In genomic region chr5:144222811-144223502, GRCm38 (mm10) we compare ENCODE assay signal across 7 mouse cellular contexts. TPM values are rescaled to one million over a fixed set of nuclear protein-coding genes. Genes with fewer than 3 reads are reported as not detected.
DNase-seq lines count a peak whose midpoint lies in the region; TF ChIP-seq lines count a peak whose summit lies in the region.

No protein-coding gene starts in this region.

- TF ChIP-seq RAD21 in MEL (IDR thresholded peaks at IDR 0.05; ENCODE audit: low read depth, low read length): no peak

- no peak overlapping the region for H3K27ac ChIP-seq in MEL (ENCODE audit: control insufficient read depth, low read depth, low read length)
- no peak overlapping the region; the same call in 1 of the 2 replicates for H3K27ac ChIP-seq in cortical plate, adult 2 months (ENCODE audit: insufficient read depth, low read length)

- TF ChIP-seq EP300 in MEL (IDR thresholded peaks at IDR 0.05; ENCODE audit: low read depth in 1 of 2, low read length in 2 of 2): no peak

- H3K79me2 ChIP-seq in C2C12 (ENCODE audit: control insufficient read depth, insufficient read depth): no peaks in the 10 kb centered on the region
- H3K79me2 ChIP-seq in MEL (ENCODE audit: control insufficient read depth, insufficient read depth, low read length, poor library complexity): no peaks in the 10 kb centered on the region

- peak in 1 of 2 experiments; percentile 64; a peak in 1 of 4 replicates for TF ChIP-seq POLR2A in MEL (IDR thresholded peaks at IDR 0.05; ENCODE audit: control insufficient read depth in 1 of 2, insufficient read depth in 1 of 2, low read depth in 1 of 2, low read length in 2 of 2, poor library complexity in 1 of 2)
- TF ChIP-seq POLR2A in cortical plate, adult 2 months (IDR thresholded peaks at IDR 0.05; ENCODE audit: extremely low read depth, insufficient read depth, low read length): no peak

- peak overlapping the region; percentile 65 for H3K9ac ChIP-seq in MEL (ENCODE audit: control insufficient read depth, low read depth, low read length, poor library complexity, severe bottlenecking)

- H3K4me3 ChIP-seq in C2C12 (ENCODE audit: insufficient read depth, poor library complexity, severe bottlenecking) (peak overlapping the region; percentile 45), MEL (ENCODE audit: control insufficient read depth in 1 of 2, insufficient read depth in 1 of 2, low read depth in 2 of 2, low read length in 2 of 2) (peak overlapping the region; percentile 77 to 97)
- peak overlapping the region; percentile 87 for H3K4me3 ChIP-seq in cortical plate, adult 2 months (ENCODE audit: insufficient read depth, low read length)

- peaks cover 0 to 9% of the 10 kb centered on the region in 2 experiments; a peak in 1 of 4 replicates for H3K4me1 ChIP-seq in MEL (ENCODE audit: control insufficient read depth in 1 of 2, insufficient read depth in 2 of 2, low read length in 2 of 2)
- H3K4me1 ChIP-seq in cortical plate, adult 2 months (ENCODE audit: control insufficient read depth, insufficient read depth, low read length): peaks cover 17% of the 10 kb centered on the region

- no peaks in the 10 kb centered on the region for H3K36me3 ChIP-seq in C2C12 (ENCODE audit: control insufficient read depth, insufficient read depth)
- H3K36me3 ChIP-seq in MEL (ENCODE audit: control insufficient read depth in 1 of 2, insufficient read depth in 2 of 2, low read length in 2 of 2): no peaks in the 10 kb centered on the region; a peak in 1 of 4 replicates

- H3K9me3 ChIP-seq in MEL (replicated peaks; ENCODE audit: insufficient read depth, low read length): no peaks in the 10 kb centered on the region

- H3ac ChIP-seq in C2C12 (ENCODE audit: control insufficient read depth, insufficient read length, low read depth): peak overlapping the region; percentile 68

- intact Hi-C loops in heart, postnatal 10 days (cut with DNase I): loop anchor here (2.0 kb wide), 1 partner anchor 32 kb away; no protein-coding TSS in a partner anchor

- no peaks in the 10 kb centered on the region for H3K79me3 ChIP-seq in C2C12 (ENCODE audit: low read depth)

- DNase-seq in MEL (ENCODE audit: low read depth, low spot score): no peak
- DNase-seq in heart, postnatal 10 days: peak; percentile 69
- DNase-seq in kidney, postnatal 25 days: peak; percentile 73 to 82
- DNase-seq in lung, postnatal 4 days: peak; percentile 73 to 83
- DNase-seq in thymus, postnatal 0 days (ENCODE audit: low spot score): peak; percentile 71

- TF ChIP-seq CTCF in C2C12 (IDR thresholded peaks at IDR 0.05; ENCODE audit: control insufficient read depth, insufficient read depth, insufficient read length) (no peak), MEL (IDR thresholded peaks at IDR 0.05 in 2 of 3, conservative IDR thresholded peaks at IDR 0.05 in 1 of 3; ENCODE audit: control insufficient read depth in 1 of 3, insufficient read depth in 1 of 3, low read depth in 2 of 3, low read length in 3 of 3, poor library complexity in 1 of 3, severe bottlenecking in 1 of 3) (no peak)
- TF ChIP-seq CTCF in cortical plate, adult 2 months (IDR thresholded peaks at IDR 0.05; ENCODE audit: extremely low read depth, insufficient read depth, low read length): no peak

- H3K27me3 ChIP-seq in C2C12 (ENCODE audit: control insufficient read depth, insufficient read depth, insufficient read length) (no peaks in the 10 kb centered on the region), MEL (ENCODE audit: control insufficient read depth in 1 of 2, insufficient read depth in 2 of 2, low read length in 2 of 2) (no peaks in the 10 kb centered on the region)

TF ChIP-seq in C2C12, 6 proteins besides CTCF, POLR2A, EP300 and RAD21:
- TF ChIP-seq MYOD1 (IDR thresholded peaks at IDR 0.05; ENCODE audit: control insufficient read depth, insufficient read length, low read depth) (no peak), MYOG (IDR thresholded peaks at IDR 0.05; ENCODE audit: control insufficient read depth, extremely low read depth, insufficient read length) (no peak), FOSL1 (IDR thresholded peaks at IDR 0.05; ENCODE audit: insufficient read depth, low read length, poor library complexity, severe bottlenecking) (no peak), USF1 (IDR thresholded peaks at IDR 0.05; ENCODE audit: low read depth) (no peak), CEBPB (IDR thresholded peaks at IDR 0.05; ENCODE audit: low read depth) (no peak), MAX (IDR thresholded peaks at IDR 0.05) (no peak)

TF ChIP-seq in MEL, 35 proteins besides CTCF, POLR2A, EP300 and RAD21:
- TF ChIP-seq ZMIZ1 (IDR thresholded peaks at IDR 0.05; ENCODE audit: low read depth, low read length) (no peak), MAX (IDR thresholded peaks at IDR 0.05; ENCODE audit: low read length) (peak; percentile 22; the same call in 1 of the 2 replicates), CHD1 (IDR thresholded peaks at IDR 0.05; ENCODE audit: low read depth, low read length) (no peak)

RNA-seq across cellular contexts. Expression of gene Tecpr1, which starts 0.5 kb away (rescaled TPM):
- 10.5 TPM for polyA plus RNA-seq in C2C12 (2012; fragmentation: generic; extraction: Trizol)
- total RNA-seq in MEL (2012; rRNA removed): 6.2 and 7.1 TPM in 2 replicates
- polyA plus RNA-seq in MEL (2012; ENCODE audit: insufficient read depth in 1 of 2, insufficient read length in 2 of 2, low read depth in 1 of 2, low replicate concordance in 2 of 2, missing spikeins in 1 of 2): 1 to 10 TPM in 1 of 2 experiments, not detected in 1; 9.0 TPM
- 78.4 and 87.2 TPM in 2 replicates for polyA plus RNA-seq in cortical plate, adult 2 months (2012; rRNA removed)
- total RNA-seq in heart, postnatal 10 days (2021): 10 to 100 TPM; 31.2 to 32.4 TPM
- polyA plus RNA-seq in thymus, postnatal 0 days (2015; fragmentation: Nextera tagmentation; extraction: Ambion mirVana): 37.6 and 51.3 TPM in 2 replicates

RNA-seq across cellular contexts. Expression of gene Bri3, which starts 21.3 kb away (rescaled TPM):
- polyA plus RNA-seq in C2C12 (2012; fragmentation: generic; extraction: Trizol) (121 TPM), MEL (2012; ENCODE audit: insufficient read depth in 1 of 2, insufficient read length in 2 of 2, low read depth in 1 of 2, low replicate concordance in 2 of 2, missing spikeins in 1 of 2) (10 to 100 TPM in 1 of 2 experiments, not detected in 1; 40.5 TPM)
- 16.5 and 21.6 TPM in 2 replicates for total RNA-seq in MEL (2012; rRNA removed)
- 103 and 104 TPM in 2 replicates for polyA plus RNA-seq in cortical plate, adult 2 months (2012; rRNA removed)
- total RNA-seq in heart, postnatal 10 days (2021): 100 to 1,000 TPM; 165 to 171 TPM
- polyA plus RNA-seq in thymus, postnatal 0 days (2015; fragmentation: Nextera tagmentation; extraction: Ambion mirVana): 83.1 and 87.9 TPM in 2 replicates

RNA-seq across cellular contexts. Expression of gene Bhlha15, which starts 32.9 kb away (rescaled TPM):
- polyA plus RNA-seq in C2C12 (2012; fragmentation: generic; extraction: Trizol): not detected
- total RNA-seq in MEL (2012; rRNA removed): 2.6 and 4.3 TPM in 2 replicates
- 1 to 10 TPM in 1 of 2 experiments, not detected in 1; 4.1 TPM for polyA plus RNA-seq in MEL (2012; ENCODE audit: insufficient read depth in 1 of 2, insufficient read length in 2 of 2, low read depth in 1 of 2, low replicate concordance in 2 of 2, missing spikeins in 1 of 2)
- 0.08 and 0.09 TPM in 2 replicates for polyA plus RNA-seq in cortical plate, adult 2 months (2012; rRNA removed)
- total RNA-seq in heart, postnatal 10 days (2021): not detected
- 0.05 and 0.13 TPM in 2 replicates for polyA plus RNA-seq in thymus, postnatal 0 days (2015; fragmentation: Nextera tagmentation; extraction: Ambion mirVana)
